Mouse (Mus musculus) stomach, postnatal 0 days (tissue): Measurements from ENCODE around the gene Fars2.

ENCODE experiments used
- CTCF ChIP-seq: IDR thresholded peaks from 2 replicates; pipeline ENCODE4 v1.5.1; 2016; ENCODE audit warnings: antibody characterized with exemption, low read depth, mild to moderate bottlenecking, moderate library complexity
- EP300 ChIP-seq: optimal IDR thresholded peaks from 2 replicates; pipeline ENCODE3; 2016; ENCODE audit warnings: antibody characterized with exemption

- TF ChIP-seq CTCF (no peak), EP300 (no peak)
These were observed 29.8 kb upstream of the Fars2 start for GRCm38 (mm10) chr13:36087427-36087826.
